Mouse (Mus musculus): ENCODE measurements around the gene Hist1h2be.
"Not testable (repeated sequence)": the region's sequence is repeated elsewhere in the genome, so short reads cannot be mapped to it uniquely, and the experiment has no call there.

Gene Hist1h2be

GRCm38 (mm10) chr13:23551146-23551834 lies 69.6 kb downstream of the Hist1h2be start, which contains the start of gene Hist1h4f:
Hist1h4f (minus strand) TSS chr13:23551648.
- DNase-seq (ENCODE audit: low spot score in 2 of 2) = peak; percentile 89 to 96

- DNase-seq (ENCODE audit: low spot score in 2 of 2) = no peak
Measured at GRCm38 (mm10) chr13:23550761-23551145, 70.2 kb downstream of the Hist1h2be start.

GRCm38 (mm10) chr13:23546694-23547093 lies 74.2 kb downstream of the Hist1h2be start:
- no peak for DNase-seq (ENCODE audit: low spot score in 2 of 2)

- not testable (repeated sequence) for DNase-seq (ENCODE audit: low spot score in 2 of 2)
Measured at GRCm38 (mm10) chr13:23544787-23545120, 76.2 kb downstream of the Hist1h2be start.

GRCm38 (mm10) chr13:23543965-23544786 lies 76.7 kb downstream of the Hist1h2be start, which contains the start of gene Hist1h3f:
Hist1h3f (plus strand) TSS chr13:23544052.
- DNase-seq (ENCODE audit: low spot score in 2 of 2) = peak; percentile 75 to 89

- peak in 1 of 2 experiments; percentile 85 for DNase-seq (ENCODE audit: low spot score in 2 of 2)
Measured at GRCm38 (mm10) chr13:23542999-23543607, 77.8 kb downstream of the Hist1h2be start, which contains the start of gene Hist1h2bh. Hist1h2bh (minus strand) TSS chr13:23543392.

GRCm38 (mm10) chr13:23542225-23542980 lies 78.5 kb downstream of the Hist1h2be start:
- not testable (repeated sequence) for DNase-seq (ENCODE audit: low spot score in 2 of 2)

- no peak for DNase-seq (ENCODE audit: low spot score in 2 of 2)
Measured at GRCm38 (mm10) chr13:23541497-23541896, 79.4 kb downstream of the Hist1h2be start.

GRCm38 (mm10) chr13:23539821-23540220 lies 81.1 kb downstream of the Hist1h2be start:
- DNase-seq (ENCODE audit: low spot score in 2 of 2) = not testable (repeated sequence)

GRCm38 (mm10) chr13:23538249-23538648 lies 82.7 kb downstream of the Hist1h2be start:
- no peak for DNase-seq (ENCODE audit: low spot score in 2 of 2)

GRCm38 (mm10) chr13:23537006-23537710 lies 83.8 kb downstream of the Hist1h2be start:
- no peak for DNase-seq (ENCODE audit: low spot score in 2 of 2)

GRCm38 (mm10) chr13:23536076-23536822 lies 84.7 kb downstream of the Hist1h2be start:
- DNase-seq (ENCODE audit: low spot score in 2 of 2) = no peak

- DNase-seq (ENCODE audit: low spot score in 2 of 2) = peak; percentile 87 to 95
Measured at GRCm38 (mm10) chr13:23535137-23536075, 85.5 kb downstream of the Hist1h2be start, which contains the start of gene Hist1h3g. Hist1h3g (plus strand) TSS chr13:23535422.

- no peak for DNase-seq (ENCODE audit: low spot score in 2 of 2)
Measured at GRCm38 (mm10) chr13:23534368-23535131, 86.4 kb downstream of the Hist1h2be start.
